Mouse (Mus musculus) kidney, adult 2 months (tissue): ENCODE results near the gene Col4a3.

Experiments used
- CTCF ChIP-seq: fragments of 200-500 bp; conservative IDR thresholded peaks from 2 replicates; pipeline ENCODE4 v1.5.1; 2011; ENCODE audit warnings: low read depth, mild to moderate bottlenecking, control low read depth, low read length, moderate library complexity, mixed read lengths; ENCODE audit not compliant: insufficient read depth, insufficient read length
- POLR2A ChIP-seq: fragments of 200-500 bp; IDR thresholded peaks from one replicate; pipeline ENCODE4 v1.6.1; 2011; ENCODE audit warnings: low read depth, low read length, control low read depth

DNA sequence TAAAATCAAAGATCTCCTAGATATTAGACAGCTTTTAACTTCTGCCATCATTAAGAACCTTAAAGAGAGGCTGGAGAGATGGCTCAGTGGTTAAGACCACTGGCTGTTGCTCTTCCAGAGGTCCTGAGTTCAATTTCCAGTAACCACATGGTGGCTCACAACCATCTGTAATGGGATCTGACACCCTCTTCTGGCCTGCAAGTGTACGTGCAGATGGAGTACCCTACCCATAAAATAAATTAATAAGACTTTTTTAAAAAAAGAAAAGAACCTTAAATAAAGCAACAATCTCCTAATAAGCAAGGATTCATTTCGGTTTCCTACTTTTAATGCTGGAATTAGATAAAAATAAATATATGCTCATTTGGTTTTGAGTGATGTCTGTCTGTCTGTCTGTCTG, 51.7 kb downstream of the Col4a3 start:
- no peak for TF ChIP-seq POLR2A
- TF ChIP-seq CTCF = no peak
